Mouse (Mus musculus) kidney, embryonic 16.5 days (tissue): ENCODE data around the gene Gm42715. TPM values are rescaled to one million over a fixed set of nuclear protein-coding genes. Genes with fewer than 3 reads are reported as not detected.
A peak's percentile ranks its signal among the peaks of the same experiment; 100 is the strongest.
"Not testable (repeated sequence)": the region's sequence is repeated elsewhere in the genome, so short reads cannot be mapped to it uniquely, and the experiment has no call there.

Experiments
- ATAC-seq: fragments of 200-750 bp; cut with Nextera tagmentation; 2 replicates; pipeline ENCODE4 v1.8.0; 2017; ENCODE audit warnings: moderate TSS enrichment; ENCODE audit not compliant: low FRiP score, low TSS enrichment
- H3K27ac ChIP-seq: fragments of 300-500 bp; sonication (generic); 2 replicates; pipeline ENCODE4 v1.5.1; 2014; ENCODE audit warnings: low read length
- H3K27me3 ChIP-seq: fragments of 300-500 bp; sonication (generic); 2 replicates; pipeline ENCODE4 v1.6.1; 2014; ENCODE audit warnings: low read length, control low read depth, mixed read lengths; ENCODE audit not compliant: insufficient read depth
- H3K36me3 ChIP-seq: fragments of 300-500 bp; sonication (generic); 2 replicates; pipeline ENCODE4 v1.6.1; 2014; ENCODE audit warnings: low read length, control low read depth, mixed read lengths; ENCODE audit not compliant: insufficient read depth
- H3K4me1 ChIP-seq: fragments of 300-500 bp; sonication (generic); 2 replicates; pipeline ENCODE4 v1.6.1; 2014; ENCODE audit warnings: low read length, control low read depth, mixed read lengths; ENCODE audit not compliant: insufficient read depth
- H3K4me2 ChIP-seq: fragments of 300-500 bp; sonication (generic); replicated peaks from 2 replicates; pipeline ENCODE4 v1.6.1; 2014; ENCODE audit warnings: low read depth, low read length
- H3K4me3 ChIP-seq: fragments of 300-500 bp; sonication (generic); 2 replicates; pipeline ENCODE4 v1.5.1; 2014; ENCODE audit warnings: mild to moderate bottlenecking, low read length
- H3K9ac ChIP-seq: fragments of 300-500 bp; sonication (generic); replicated peaks from 2 replicates; pipeline ENCODE4 v1.6.1; 2014; ENCODE audit warnings: low read length
- H3K9me3 ChIP-seq: fragments of 300-500 bp; sonication (generic); 2 replicates; pipeline ENCODE4 v1.6.1; 2016; ENCODE audit warnings: low read length, control low read depth
- WGBS: fragments of 180-500 bp; shearing (Covaris S2); extraction: QIAGEN DNeasy Blood & Tissue Kit; methylation state at CpG from one replicate; pipeline ENCODE4 v1.1.7; 2014; 5-methylcytosine and 5-hydroxymethylcytosine counted together
- polyA plus RNA-seq: library from polyadenylated mRNA; unstranded; fragments of >200 nt; fragmentation: Nextera tagmentation; extraction: Ambion mirVana; gene quantifications from 2 replicates; pipeline ENCODE4 v1.2.1, GENCODE M21; 2015

The Gm42715 gene
- polyA plus RNA-seq, 1 experiment from 2014 or later = 16.2 TPM

DNA sequence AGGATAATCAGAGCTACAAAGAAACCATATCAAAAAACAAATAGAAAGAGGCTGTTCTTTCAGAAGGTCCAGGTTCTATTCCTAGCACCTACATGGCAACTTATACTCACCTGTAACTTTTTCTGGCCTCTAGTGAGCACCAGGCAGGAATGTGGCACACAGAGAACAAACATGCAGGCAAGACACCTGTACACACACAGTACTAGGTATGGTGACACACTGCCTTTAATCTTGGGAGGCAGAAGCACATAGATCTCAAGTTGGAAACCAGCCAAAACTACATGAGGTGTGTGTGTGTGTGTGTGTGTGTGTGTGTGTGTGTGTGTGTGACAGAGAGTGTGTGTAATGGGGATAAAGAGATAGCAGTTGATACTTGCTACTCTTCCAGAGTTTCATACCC lies 24.7 kb upstream of the Gm42715 start:
- no peak for ATAC-seq
- Histone ChIP-seq H3K4me3 (no peak overlapping the region), H3K36me3 (peaks cover 20% of the 10 kb centered on the region), H3K9me3 (no peaks in the 10 kb centered on the region), H3K4me1 (no peaks in the 10 kb centered on the region), H3K27ac (no peak overlapping the region), H3K27me3 (no peaks in the 10 kb centered on the region), H3K9ac (no peak overlapping the region), H3K4me2 (no peak overlapping the region)

DNA sequence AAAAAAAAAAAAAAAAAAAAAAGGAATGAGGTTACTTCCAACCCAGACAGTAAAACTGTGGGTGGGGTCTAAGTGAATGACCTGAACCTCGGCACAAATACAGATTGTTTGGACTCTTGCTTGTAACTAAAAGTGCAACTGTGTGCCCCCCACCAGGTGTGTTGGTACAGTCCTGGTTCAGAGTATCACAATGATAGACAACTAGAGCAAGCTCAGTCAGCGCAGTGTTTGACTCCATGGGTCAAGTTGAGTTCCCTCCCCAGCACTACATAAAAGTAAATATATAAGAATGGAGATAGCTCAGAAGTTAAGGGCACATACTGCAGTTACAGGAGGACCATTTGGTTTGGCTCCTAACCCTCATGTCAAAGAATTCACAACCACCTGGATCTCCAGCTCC lies 22.0 kb upstream of the Gm42715 start:
- no peaks in the 10 kb centered on the region for H3K27me3 ChIP-seq
- 75% methylated on average over 2 of the region's 2 CpGs for WGBS
- H3K9ac ChIP-seq = no peak overlapping the region
- H3K9me3 ChIP-seq = no peaks in the 10 kb centered on the region
- H3K27ac ChIP-seq = no peak overlapping the region
- no peak overlapping the region for H3K4me2 ChIP-seq
- H3K4me1 ChIP-seq = no peaks in the 10 kb centered on the region
- ATAC-seq = no peak
- H3K4me3 ChIP-seq = no peak overlapping the region
- 0 out of 2 replicates have a peak, but pooled peaks cover 2% of the 10 kb centered on the region for H3K36me3 ChIP-seq

DNA sequence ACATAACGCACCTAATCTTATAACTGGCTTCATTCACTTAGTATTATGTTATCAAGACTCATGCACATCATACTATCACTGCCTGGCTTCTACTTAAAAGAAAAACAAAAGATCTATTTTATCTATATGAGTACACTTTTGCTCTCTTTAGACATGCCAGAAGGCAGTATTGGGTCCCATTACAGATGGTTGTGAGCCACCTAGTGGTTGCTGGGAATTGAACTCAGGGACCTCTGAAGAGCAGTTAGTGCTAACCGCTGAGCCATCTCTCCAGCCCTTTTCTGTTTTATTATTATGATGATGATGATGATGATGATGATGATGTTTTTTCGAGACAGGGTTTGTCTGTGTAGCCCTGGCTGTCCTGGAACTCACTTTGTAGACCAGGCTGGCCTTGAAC lies 21.0 kb upstream of the Gm42715 start:
- ATAC-seq = no peak
- Histone ChIP-seq H3K27ac (no peak overlapping the region), H3K9ac (no peak overlapping the region), H3K4me1 (no peaks in the 10 kb centered on the region), H3K36me3 (no peaks in the 10 kb centered on the region), H3K4me3 (no peak overlapping the region), H3K27me3 (no peaks in the 10 kb centered on the region), H3K9me3 (no peaks in the 10 kb centered on the region), H3K4me2 (no peak overlapping the region)
- WGBS = 43% methylated on average over 3 of the region's 3 CpGs

DNA sequence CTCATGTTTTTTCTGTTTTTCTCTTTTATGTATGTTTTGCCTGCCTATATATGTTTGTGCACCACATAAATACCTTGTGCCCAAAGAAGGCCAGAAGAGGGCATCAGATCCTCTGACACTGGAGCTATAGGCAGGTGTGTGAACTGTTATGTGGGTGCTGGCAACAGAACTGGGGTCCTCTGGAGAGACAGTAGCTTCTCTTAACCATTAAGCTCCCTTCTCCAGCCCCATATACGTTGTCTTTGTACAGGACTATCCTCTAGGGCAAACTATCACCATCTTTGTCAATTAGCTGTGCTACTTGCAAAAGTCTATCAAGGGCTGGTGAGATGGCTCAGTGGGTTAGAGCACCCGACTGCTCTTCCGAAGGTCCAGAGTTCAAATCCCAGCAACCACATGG lies 11.1 kb upstream of the Gm42715 start:
- no peaks in the 10 kb centered on the region for H3K36me3 ChIP-seq
- H3K4me3 ChIP-seq = no peak overlapping the region
- peaks cover 10% of the 10 kb centered on the region for H3K4me1 ChIP-seq
- H3K4me2 ChIP-seq = no peak overlapping the region
- no peaks in the 10 kb centered on the region for H3K27me3 ChIP-seq
- ATAC-seq = no peak
- H3K9ac ChIP-seq = no peak overlapping the region
- H3K9me3 ChIP-seq = 0 out of 2 replicates have a peak, but pooled peaks cover 3% of the 10 kb centered on the region
- H3K27ac ChIP-seq = no peak overlapping the region
- WGBS = 98% methylated on average over 3 of the region's 3 CpGs

DNA sequence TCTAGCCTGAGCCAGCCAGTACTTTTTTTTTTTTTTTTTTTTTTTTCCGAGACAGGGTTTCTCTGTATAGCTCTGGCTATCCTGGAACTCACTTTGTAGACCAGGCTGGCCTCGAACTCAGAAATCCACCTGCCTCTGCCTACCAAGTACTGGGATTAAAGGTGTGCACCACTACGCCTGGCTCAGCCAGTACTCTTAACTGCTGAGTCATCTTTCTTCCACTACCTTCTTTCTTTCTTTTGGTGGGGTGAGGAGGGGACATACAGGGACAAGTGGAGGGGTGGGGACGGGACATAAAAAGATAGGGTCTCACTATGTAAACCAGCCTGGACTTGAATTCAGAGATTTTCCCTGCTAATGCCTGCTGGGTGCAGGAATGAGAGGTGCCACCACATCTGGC lies 9.6 kb upstream of the Gm42715 start:
- not testable (repeated sequence) for H3K4me2 ChIP-seq, H3K9me3 ChIP-seq, H3K27me3 ChIP-seq, H3K4me3 ChIP-seq, ATAC-seq, H3K36me3 ChIP-seq, H3K27ac ChIP-seq, H3K9ac ChIP-seq
- peaks cover 20% of the 10 kb centered on the region for H3K4me1 ChIP-seq
- 97% methylated on average over 3 of the region's 4 CpGs for WGBS

DNA sequence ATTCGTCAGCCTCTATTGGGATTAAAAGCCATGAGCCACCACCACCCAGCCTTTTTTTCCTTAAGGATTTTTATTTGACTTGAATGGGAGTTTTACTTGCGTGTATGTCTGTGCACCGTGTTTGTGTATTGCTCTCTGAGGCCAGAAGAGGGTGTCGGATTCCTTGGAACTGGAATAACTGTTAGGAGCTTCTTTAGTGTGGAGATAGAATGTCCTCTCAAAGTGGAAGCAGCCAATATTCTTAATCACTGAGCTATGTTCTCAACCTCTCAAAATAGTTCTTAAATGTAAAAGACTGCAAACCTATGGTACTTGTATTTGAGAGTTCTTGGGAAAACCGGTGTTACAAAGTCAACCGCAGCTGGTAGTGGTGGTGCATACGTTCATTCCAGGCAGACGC lies 8.1 kb upstream of the Gm42715 start:
- H3K9me3 ChIP-seq = 0 out of 2 replicates have a peak, but pooled peaks cover 3% of the 10 kb centered on the region
- peaks cover 7% of the 10 kb centered on the region; the same call in 1 of the 2 replicates for H3K36me3 ChIP-seq
- H3K4me2 ChIP-seq = peak overlapping the region; percentile 54
- H3K9ac ChIP-seq = peak overlapping the region; percentile 97
- no peak for ATAC-seq
- H3K4me3 ChIP-seq = peak overlapping the region; percentile 92
- H3K27me3 ChIP-seq = no peaks in the 10 kb centered on the region
- peaks cover 20% of the 10 kb centered on the region for H3K4me1 ChIP-seq
- H3K27ac ChIP-seq = peak overlapping the region; percentile 99
- 25% methylated on average over 8 of the region's 8 CpGs for WGBS

DNA sequence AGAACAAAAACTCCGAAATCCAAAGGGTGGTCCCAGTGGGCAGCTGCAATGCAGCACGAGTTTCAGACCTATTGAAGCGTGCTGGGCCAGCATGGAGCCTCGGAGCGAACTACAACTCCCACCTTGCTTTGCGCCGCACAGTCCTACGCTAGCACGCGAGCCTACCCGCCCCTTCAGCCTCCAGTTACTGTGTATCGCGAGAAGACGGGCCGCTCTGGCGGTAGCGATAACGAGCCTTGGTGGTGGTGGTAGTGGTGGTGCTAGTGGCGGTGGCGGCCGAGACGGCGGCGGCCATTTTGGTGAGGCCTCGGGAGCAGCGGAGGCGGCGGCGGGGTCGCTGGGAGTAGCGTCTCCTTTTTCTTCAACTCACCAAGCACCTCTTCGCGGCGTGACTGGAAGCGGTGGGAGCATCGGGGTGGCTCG lies 7.6 kb upstream of the Gm42715 start, which contains the start of gene Srcap:
Gene Srcap (plus strand): TSS at position 176 of the 423 bp plus-strand sequence.
- Histone ChIP-seq H3K4me1 (peaks cover 20% of the 10 kb centered on the region), H3K36me3 (peaks cover 12% of the 10 kb centered on the region), H3K27ac (peak within 1 kb of the TSS; percentile 99), H3K9me3 (0 out of 2 replicates have a peak, but pooled peaks cover 3% of the 10 kb centered on the region), H3K4me3 (peak within 1 kb of the TSS; percentile 92), H3K4me2 (peak within 1 kb of the TSS; percentile 54), H3K27me3 (no peaks in the 10 kb centered on the region), H3K9ac (peak within 1 kb of the TSS; percentile 97)
- under 1% methylated on average over 37 of the region's 37 CpGs for WGBS
- peak; percentile 99 for ATAC-seq

DNA sequence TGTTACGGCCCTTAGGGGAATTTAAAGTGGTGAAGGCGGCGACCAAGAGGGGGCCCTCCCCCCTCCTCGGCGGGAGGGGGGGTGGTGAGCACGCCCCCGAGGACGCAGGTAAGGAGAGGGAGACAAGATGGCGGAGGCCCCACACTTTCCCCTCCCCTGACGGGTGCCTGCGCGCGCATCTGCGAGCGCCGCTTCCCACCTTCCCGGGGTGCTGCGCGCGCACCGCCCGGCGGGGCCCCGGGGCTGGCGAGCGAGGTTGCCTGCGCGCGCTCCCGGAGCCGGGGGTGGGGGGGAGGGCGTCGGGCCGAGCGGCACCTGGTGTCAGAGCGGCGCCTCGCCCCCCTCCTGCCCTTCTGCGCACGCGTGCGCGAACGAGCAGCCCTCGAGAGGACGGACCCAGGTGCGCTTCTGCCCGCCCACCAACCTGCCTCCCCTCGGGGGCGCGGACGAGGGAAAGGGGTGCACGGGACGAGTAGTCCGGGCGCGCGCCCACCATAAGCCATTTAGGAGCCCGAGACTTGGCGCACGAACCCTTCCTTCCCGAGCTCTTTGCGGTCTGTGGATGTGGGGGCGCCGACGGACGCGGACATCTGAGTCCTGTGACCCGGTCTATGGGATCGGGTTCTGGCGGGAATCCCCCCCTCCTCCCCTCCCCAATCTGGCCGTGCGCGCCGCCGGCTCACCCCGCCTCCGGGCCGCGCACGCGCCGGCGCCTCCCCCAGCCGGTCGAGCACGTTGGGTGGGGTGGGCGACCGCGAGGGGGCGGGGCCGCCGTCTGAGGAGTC lies 7.0 kb upstream of the Gm42715 start:
- H3K27me3 ChIP-seq = no peaks in the 10 kb centered on the region
- peak overlapping the region; percentile 92 for H3K4me3 ChIP-seq
- H3K36me3 ChIP-seq = peaks cover 17% of the 10 kb centered on the region
- H3K4me2 ChIP-seq = peak overlapping the region; percentile 54
- 0 out of 2 replicates have a peak, but pooled peaks cover 3% of the 10 kb centered on the region for H3K9me3 ChIP-seq
- peak overlapping the region; percentile 99 for H3K27ac ChIP-seq
- H3K9ac ChIP-seq = peak overlapping the region; percentile 97
- under 1% methylated on average over 57 of the region's 93 CpGs for WGBS
- peak; percentile 85 for ATAC-seq
- peaks cover 20% of the 10 kb centered on the region for H3K4me1 ChIP-seq

DNA sequence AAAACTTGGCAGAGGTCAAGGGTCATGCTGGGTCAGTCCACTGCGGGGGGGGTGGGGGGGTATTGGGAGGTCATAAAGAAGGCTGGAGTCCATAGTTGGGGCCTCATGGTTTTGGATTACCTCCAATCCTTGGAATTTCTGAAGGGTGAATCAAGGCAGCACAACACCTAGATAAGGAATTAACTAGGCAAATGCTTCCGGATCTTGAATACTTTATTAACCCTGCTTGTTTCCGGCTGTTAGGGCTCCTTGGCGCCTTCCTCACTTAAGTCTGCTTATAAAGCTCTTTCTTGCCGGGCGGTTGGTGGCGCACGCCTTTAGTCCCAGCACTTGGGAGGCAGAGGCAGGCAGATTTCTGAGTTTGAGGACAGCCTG lies 6.4 kb upstream of the Gm42715 start:
- Histone ChIP-seq H3K4me2 (peak overlapping the region; percentile 54), H3K4me3 (peak overlapping the region; percentile 92), H3K9me3 (0 out of 2 replicates have a peak, but pooled peaks cover 3% of the 10 kb centered on the region), H3K36me3 (peaks cover 23% of the 10 kb centered on the region), H3K4me1 (peaks cover 20% of the 10 kb centered on the region), H3K9ac (peak overlapping the region; percentile 97), H3K27ac (peak overlapping the region; percentile 99), H3K27me3 (no peaks in the 10 kb centered on the region)
- ATAC-seq = no peak
- WGBS = 32% methylated on average over 8 of the region's 8 CpGs

DNA sequence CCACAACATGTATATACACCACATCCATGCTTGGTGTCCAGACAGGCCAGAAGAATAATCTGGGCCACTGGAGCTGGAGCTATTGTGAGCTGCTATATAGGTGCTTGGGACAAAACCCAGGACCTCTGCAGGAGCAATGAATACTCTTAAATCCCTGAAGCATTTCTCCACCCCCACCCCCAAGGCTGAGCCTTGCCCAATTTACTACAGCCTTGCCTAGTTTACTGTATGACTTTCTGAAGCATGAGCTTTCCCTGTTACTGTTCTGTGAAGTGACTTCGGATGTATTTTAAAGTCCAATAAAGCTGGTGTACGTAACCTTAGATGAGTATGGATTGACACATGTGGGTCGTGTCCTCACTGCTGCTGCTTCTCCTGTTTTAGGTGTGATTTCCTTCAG lies 5.6 kb upstream of the Gm42715 start:
- Histone ChIP-seq H3K36me3 (peaks cover 23% of the 10 kb centered on the region), H3K9ac (peak overlapping the region; percentile 32), H3K4me1 (peaks cover 20% of the 10 kb centered on the region), H3K4me3 (peak overlapping the region; percentile 92), H3K9me3 (no peaks in the 10 kb centered on the region), H3K4me2 (peak overlapping the region; percentile 54), H3K27ac (peak overlapping the region; percentile 99; the same call in 1 of the 2 replicates), H3K27me3 (no peaks in the 10 kb centered on the region)
- 60% methylated on average over 3 of the region's 3 CpGs for WGBS
- no peak for ATAC-seq
